Mouse (Mus musculus) lung, postnatal 14 days (tissue): ENCODE data around the gene Hspa5.
"Not testable (repeated sequence)": the region's sequence is repeated elsewhere in the genome, so short reads cannot be mapped to it uniquely, and the experiment has no call there.

Experiments
- DNase-seq: peaks from one replicate; pipeline ENCODE4 v3.0.0; 2021

The Hspa5 gene

DNA sequence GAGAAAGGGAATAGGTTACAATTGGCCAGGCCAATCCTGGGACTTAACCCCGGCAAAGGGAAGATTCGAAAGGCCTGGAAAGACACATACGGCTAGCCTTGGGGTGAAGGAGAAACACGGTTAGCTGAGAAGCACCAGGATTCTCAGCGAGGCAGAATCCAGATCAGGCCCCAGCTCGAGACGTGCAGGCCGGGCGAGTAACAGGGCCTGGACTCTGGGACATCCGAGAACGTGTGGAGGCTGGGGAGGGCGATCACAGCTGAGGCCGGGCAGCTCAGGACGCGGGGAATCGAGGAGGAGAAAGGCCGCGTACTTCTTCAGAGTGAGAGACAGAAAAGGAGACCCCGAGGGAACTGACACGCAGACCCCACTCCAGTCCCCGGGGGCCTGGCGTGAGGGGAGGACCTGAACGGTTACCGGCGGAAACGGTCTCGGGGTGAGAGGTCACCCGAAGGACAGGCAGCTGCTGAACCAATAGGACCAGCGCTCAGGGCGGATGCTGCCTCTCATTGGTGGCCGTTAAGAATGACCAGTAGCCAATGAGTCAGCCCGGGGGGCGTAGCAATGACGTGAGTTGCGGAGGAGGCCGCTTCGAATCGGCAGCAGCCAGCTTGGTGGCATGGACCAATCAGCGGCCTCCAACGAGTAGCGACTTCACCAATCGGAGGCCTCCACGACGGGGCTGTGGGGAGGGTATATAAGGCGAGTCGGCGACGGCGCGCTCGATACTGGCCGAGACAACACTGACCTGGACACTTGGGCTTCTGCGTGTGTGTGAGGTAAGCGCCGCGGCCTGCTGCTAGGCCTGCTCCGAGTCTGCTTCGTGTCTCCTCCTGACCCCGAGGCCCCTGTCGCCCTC, at the start of gene Hspa5:
Hspa5 (plus strand) TSS at position 603 of the 859 bp plus-strand sequence.
- DNase-seq, result peak; percentile 98

DNA sequence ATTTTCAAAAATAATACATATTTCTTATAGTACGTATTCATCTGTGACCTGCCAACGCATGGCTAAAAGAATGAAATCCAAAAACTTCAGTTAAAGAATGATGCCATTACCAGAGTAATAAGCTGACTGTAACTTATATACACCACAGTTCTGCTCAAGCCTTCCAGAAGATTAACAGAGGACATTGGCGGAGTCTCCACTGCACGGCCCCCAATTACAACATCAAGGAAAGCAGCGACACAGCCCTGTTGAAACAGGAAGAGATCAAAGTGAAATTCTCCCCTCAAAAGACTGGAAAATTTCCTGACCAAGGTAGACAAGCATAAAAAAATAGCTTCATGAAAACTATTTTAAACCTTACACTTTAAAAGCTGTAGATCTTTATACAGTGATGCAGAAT, 46.5 kb upstream of the Hspa5 start:
- DNase-seq, result no peak

DNA sequence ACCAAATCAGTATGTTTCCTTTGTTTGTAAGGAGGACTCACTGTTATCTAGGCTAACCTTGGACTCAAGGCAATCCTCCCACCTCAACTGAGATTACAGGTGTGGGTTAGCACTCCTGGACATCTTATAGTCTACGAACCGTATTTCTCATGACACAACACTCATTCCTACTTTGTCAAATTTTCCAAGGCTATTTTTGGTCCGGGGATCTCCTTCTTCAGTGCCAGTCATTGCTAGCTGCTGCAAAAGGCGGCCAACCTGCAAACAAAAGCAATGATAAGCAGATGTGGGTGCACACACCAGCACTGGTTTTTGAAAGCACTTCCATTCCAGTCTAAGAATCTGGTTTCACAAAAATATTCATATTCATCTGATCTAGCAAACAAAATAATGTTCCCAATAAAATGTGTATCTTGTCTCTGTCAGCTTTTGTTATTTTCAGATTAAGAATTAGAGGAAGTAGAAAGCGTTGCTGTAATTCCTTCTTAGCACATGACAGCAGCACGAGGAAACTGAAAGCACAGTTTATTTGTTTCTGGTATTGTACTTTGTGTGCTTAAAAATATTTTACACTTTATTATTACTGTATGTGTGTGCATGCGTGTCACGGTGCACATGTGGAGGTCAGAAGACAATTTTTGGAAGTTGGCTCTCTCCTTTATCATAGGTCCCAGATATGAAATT, 44.6 kb upstream of the Hspa5 start:
- no peak for DNase-seq

GRCm38 (mm10) chr2:34736626-34737025, 35.1 kb upstream of the Hspa5 start:
- DNase-seq, result no peak

- no peak for DNase-seq
Measured at GRCm38 (mm10) chr2:34737911-34738310, 33.9 kb upstream of the Hspa5 start.

DNA sequence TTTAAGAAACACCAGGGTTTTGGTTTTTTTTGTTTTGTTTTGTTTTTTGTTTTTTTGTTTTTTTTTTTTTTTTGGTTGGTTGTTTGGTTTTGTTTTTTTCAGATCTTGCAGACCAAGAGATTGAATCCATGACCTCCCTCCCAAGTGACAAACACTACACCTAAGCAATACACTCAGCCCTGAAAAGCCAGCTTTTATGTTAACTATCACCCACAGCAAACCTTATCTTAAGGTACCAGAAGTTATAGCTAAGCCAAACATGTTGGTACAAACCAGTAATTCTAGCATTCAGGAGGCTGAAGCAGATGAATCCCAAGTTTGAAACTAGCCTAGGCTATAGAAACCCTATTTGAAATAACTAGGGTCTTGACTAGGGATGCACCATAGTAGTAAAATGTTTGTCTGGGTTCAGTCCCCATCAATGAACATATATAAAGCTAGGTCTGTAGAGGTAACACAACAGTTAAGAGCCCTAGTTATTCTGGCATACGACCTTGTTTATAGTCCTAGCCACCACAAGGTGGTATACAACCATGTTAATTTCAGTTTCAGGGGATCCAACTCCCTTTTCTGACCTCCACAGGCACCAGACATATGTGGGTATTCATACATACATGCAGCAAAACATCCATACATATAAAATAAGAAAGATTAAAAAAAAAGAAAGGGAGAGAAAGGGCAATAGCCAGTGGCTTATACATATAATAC, 31.9 kb upstream of the Hspa5 start:
- DNase-seq, result no peak

DNA sequence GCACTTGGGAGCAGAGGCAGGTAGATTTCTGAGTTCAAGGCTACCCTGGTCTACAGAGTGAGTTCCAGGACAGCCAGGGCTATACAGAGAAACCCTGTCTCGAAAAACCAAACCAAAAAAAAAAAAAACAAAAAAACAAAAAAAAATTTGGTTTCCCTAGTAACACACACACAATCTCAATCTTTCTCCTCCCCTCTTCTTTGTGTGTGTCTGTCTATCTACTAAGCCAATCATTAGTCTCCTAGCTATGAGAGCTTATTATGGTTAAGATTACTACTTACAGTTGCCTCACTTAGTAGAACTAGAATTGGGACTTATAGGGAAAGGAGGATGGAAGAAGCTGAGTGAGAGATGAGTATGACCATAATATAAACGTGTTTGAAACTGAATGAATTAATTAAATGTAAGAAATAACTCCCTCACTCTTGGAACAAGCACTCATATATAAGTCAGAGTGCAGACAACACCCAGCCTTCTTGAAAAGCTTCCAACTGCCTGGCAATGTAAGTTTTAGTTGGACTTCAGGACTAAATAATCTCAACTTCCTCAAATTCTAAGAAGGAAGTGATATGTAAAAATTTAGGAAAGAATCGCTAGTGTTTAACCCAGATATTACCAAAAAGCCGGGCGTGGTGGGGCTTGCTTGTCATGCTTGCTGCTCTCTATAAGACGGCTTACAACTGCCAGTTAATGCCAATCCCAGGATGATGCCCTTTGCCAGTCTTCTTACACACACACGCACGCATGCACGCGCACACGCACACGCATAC, 30.2 kb upstream of the Hspa5 start:
- DNase-seq, result no peak

DNA sequence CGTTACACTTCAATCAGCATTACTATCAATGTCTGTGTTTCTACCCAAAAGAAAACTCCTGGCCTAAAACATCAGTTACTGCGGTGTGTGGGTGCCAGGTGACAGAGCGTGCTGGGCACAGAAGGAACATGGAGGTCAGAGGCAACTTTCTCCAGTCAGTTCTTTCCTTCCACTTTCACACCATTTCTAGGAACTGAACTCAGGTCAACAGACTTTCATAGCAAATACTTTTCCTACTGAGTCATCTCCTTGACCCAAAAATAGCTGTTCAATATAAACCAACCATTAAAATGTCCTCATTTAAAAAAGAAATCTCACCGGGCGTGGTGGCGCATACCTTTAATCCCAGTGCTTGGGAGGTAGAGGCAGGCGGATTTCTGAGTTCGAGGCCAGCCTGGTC, 29.1 kb upstream of the Hspa5 start:
- no peak for DNase-seq

GRCm38 (mm10) chr2:34744476-34744875, 27.3 kb upstream of the Hspa5 start:
- no peak for DNase-seq

DNA sequence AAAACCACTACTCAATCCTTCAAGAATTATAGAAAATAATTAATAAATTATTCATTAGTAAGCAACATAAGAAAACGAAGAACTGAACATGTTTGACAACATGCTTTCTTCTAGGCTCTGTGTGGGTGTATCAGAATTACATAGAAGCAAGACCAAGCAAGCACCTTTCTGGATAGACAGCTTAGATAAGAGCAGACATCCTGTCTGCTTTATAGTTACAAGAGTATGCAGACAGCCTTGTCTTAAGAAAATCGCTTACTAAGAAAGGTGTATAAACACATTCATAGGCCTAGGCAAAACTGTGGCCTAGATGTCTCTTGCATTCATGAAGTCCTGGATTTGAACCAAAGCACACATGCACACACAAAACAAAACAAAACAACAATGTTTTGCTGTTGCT, 26.1 kb upstream of the Hspa5 start:
- DNase-seq, result no peak

- DNase-seq, result no peak
Measured at GRCm38 (mm10) chr2:34748479-34748878, 23.3 kb upstream of the Hspa5 start.

DNA sequence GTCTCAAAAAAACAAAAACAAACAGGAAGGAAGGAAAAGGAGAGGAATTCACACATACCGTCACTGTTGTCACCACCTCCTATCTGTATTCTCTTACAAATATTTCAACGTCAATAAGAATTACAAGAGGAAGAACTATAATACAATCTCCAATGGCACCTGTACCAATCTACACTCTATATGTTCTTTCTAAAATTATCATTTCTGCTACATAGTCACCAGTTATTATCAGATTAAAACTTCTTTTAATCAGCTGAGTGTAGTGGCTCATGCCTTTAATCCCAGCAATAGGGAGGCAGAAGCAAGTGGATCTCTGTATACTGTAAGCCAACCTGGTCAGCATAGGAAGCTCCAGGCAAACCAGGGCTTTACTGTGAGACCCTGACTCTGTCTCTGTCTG, 21.5 kb upstream of the Hspa5 start:
- DNase-seq, result no peak

GRCm38 (mm10) chr2:34753811-34754550, 17.8 kb upstream of the Hspa5 start:
- peak; percentile 89 for DNase-seq

DNA sequence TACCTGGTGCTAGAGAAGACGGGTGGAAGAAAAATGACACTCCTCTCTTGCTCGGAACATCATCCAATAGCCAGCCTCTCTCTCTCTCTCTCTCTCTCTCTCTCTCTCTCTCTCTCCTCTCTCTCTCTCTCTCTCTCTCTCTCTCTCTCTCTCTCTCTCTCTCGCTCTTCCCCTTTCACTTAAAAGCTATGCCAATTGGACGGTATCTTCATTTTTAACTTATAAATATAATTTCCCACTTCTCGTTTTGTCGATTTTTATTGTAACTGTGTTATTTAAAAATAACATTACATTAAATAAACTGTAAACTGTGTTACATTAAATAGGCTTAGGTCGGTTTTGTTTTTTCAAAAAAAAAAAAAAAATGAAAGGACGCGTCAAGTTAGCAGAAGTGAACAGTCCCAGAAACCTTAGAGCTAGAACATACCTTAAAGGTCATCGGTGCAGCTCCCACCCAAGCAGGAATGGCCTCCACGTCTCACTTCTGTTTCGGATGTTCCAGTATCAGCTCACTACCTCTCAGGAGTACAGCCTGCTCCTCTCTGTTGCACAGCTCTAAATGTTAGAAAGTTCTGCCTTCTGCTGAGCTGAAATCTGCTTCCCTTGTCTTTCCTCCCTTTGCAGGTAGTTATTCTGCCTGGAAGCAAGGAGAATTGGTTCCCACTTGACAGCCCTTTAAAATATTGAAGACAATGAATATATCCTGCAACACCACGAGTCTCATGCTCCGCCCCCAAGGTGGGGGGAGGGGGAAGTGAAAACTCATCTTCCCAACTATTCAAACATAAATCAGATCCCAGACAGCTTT, 17.0 kb upstream of the Hspa5 start, which contains the start of gene Gapvd1:
Gapvd1 (minus strand) TSS at position 682 of the 808 bp plus-strand sequence.
- DNase-seq, result peak; percentile 20

DNA sequence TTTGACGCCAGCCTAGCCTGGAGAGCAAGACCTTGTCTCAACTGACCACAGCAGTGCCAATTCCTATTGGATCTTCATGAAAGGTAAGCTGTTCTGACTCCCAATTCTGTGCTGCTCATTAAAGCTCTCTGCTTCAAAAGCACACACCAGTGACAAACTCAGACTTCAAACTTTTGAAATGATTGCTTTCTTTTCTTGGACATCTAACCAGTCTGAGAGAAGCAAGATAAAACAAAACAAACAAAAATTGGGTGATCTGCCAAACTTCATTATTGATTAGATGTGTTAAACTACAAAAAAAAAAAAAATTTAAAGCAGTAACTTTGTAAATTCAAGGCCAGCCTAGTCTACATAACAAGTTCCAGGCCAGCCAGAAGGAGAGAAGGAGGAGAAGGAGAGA, 14.4 kb upstream of the Hspa5 start:
- DNase-seq, result no peak

DNA sequence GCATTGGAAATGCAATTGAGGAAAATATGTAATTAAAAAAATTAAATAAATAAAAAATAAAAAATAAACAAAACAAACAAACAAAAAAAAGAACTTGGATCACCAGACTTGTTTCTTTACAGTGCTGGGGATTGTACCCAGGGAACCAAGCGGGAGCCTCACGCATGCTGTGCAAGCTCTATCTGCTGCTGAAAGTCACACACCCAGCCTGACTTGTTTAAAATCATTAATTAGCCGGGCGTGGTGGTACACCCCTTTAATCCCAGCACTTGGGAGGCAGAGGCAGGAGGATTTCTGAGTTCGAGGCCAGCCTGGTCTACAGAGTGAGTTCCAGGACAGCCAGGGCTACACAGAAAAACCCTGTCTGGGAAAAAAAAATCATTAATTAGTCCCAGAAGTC, 10.5 kb upstream of the Hspa5 start:
- not testable (repeated sequence) for DNase-seq

DNA sequence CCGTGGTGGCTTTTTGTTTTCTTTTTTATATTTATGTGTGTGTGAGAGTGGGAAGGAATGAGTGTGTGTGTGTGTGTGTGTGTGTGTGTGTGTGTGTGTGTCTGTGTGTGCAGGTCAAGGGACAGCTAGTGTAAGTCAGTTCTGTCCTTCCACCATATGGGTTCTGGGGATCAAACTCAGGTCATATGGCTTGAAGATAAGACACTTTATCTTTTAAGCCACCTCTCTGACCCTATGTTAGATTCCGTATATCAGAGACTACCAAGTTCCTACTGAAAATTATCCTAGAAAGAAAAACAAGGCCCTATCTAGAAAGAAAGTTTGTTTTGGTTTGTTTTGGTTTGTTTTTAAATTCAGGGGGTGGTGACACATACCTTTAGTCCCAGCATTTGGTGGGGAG, 9.6 kb upstream of the Hspa5 start:
- DNase-seq, result no peak

DNA sequence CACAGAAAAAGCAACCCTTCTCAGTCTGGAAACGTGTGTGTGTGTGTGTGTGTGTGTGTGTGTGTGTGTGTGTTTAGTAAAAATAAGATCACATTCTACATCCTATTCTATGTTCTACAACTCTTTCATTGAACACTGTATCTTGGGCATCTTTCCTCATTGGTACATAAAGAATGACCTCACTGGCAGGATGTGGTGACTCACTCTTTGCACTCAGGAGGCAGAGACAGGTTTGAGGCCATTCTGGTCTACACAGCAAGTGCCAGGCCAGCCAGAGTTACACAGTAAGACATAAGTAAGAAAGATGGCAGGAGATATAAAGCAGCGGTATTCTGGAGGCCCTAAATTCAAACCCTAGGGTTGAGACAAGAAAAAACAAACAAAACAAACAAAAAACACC, 8.9 kb upstream of the Hspa5 start:
- no peak for DNase-seq

- DNase-seq, result no peak
Measured at GRCm38 (mm10) chr2:34764801-34765200, 7.0 kb upstream of the Hspa5 start.

DNA sequence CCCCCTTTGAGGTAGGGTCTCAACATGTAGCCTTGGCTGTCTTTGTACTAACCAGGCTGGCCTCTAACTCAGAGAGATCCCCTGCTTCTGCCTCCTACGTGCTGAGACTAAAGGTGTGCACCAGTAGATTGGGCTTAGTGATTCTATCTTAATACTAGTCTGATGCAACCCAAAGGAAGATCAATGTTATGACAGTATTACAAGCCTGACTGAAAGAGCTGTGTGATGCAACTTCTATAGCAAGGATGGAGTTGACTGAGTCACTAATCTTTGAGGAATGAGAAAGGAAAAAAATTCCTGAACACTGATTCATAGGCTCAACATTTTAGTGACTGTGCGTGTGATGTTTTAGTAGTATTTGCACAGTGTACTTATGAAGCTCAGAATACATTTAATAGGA, 1.7 kb upstream of the Hspa5 start:
- DNase-seq, result no peak

DNA sequence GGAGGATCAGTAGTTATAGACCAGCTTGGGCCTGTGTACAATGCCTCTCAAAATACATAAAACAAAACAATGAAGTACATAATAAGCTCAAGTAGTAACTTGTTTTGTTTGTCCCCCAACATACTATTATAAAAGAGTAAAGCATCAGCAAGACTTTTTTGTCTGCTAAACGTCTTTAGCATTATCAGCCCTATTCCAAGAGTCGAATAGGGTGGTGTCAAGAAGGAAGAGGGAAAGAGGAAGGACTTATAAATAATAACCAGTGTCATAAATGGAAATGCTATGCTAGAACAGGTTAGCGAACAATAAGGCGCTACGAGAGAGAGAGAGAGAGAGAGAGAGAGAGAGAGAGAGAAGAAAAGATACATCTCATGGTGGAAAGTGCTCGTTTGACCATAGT, 819 bp upstream of the Hspa5 start:
- no peak for DNase-seq
